Mouse (Mus musculus): ENCODE measurements around the gene Slc39a13.

- TF ChIP-seq GATA1 (IDR thresholded peaks at IDR 0.05; ENCODE audit: low read length) (no peak), TAL1 (IDR thresholded peaks at IDR 0.05; ENCODE audit: low read length) (no peak)
These were observed 22.9 kb downstream of the Slc39a13 start for GRCm38 (mm10) chr2:91047359-91047758.
